In genomic region chr5:105703286-105703655, GRCm38 (mm10) we compare ENCODE assay signal across 17 mouse cellular contexts. TPM values are rescaled to one million over a fixed set of nuclear protein-coding genes. Genes with fewer than 3 reads are reported as not detected.
DNase-seq lines count a peak whose midpoint lies in the region; ATAC-seq and TF ChIP-seq lines count a peak whose summit lies in the region.
"Had no signal": no experiment of that assay in that cellular context is flagged by ENCODE, and none has a peak within 500 bp of the region (broad histone marks: within the 10 kb centered on the region; RNA-seq: fewer than 3 reads in every experiment).

No protein-coding gene starts in this region.

- H3K9me3 ChIP-seq in kidney, embryonic 15.5 days (replicated peaks), result no peaks in the 10 kb centered on the region
- H3K9me3 ChIP-seq in liver, postnatal 0 days (ENCODE audit: low read length), result no peaks in the 10 kb centered on the region
- H3K9me3 ChIP-seq in heart, embryonic 10.5 days, result no peaks in the 10 kb centered on the region
- H3K9me3 ChIP-seq: forebrain, embryonic 12.5 days; limb, embryonic 15.5 days had no signal

- H3K27me3 ChIP-seq in kidney, embryonic 15.5 days, result no peaks in the 10 kb centered on the region
- H3K27me3 ChIP-seq in liver, postnatal 0 days (ENCODE audit: insufficient read depth, low read length), result no peaks in the 10 kb centered on the region
- H3K27me3 ChIP-seq in heart, embryonic 10.5 days (ENCODE audit: insufficient read depth, poor library complexity, severe bottlenecking), result peaks cover 66% of the 10 kb centered on the region
- H3K27me3 ChIP-seq: forebrain, embryonic 12.5 days; limb, embryonic 15.5 days had no signal

- H3K4me1 ChIP-seq in kidney, embryonic 15.5 days, result peaks cover 65% of the 10 kb centered on the region
- H3K4me1 ChIP-seq in brown adipose tissue, adult 24 weeks (ENCODE audit: control insufficient read depth, insufficient read depth, insufficient read length, low read length), result peaks cover 38% of the 10 kb centered on the region
- peaks cover 33% of the 10 kb centered on the region for H3K4me1 ChIP-seq in liver, postnatal 0 days (ENCODE audit: insufficient read depth)
- peaks cover 24% of the 10 kb centered on the region for H3K4me1 ChIP-seq in heart, embryonic 10.5 days

- no peak for TF ChIP-seq EP300 in liver, postnatal 0 days (IDR thresholded peaks at IDR 0.05; ENCODE audit: low read depth)

- H3K27ac ChIP-seq in kidney, embryonic 15.5 days, result peak overlapping the region; percentile 39
- peak overlapping the region; percentile 94 for H3K27ac ChIP-seq in brown adipose tissue, adult 24 weeks (replicated peaks; ENCODE audit: low read depth, low read length)
- peak overlapping the region; percentile 75 for H3K27ac ChIP-seq in liver, postnatal 0 days (ENCODE audit: low read depth)
- H3K27ac ChIP-seq in heart, embryonic 10.5 days, result no peak overlapping the region
- H3K27ac ChIP-seq: forebrain, embryonic 12.5 days; hindbrain, embryonic 14.5 days; limb, embryonic 15.5 days had no signal

- H3K9ac ChIP-seq in kidney, embryonic 15.5 days, result no peak overlapping the region
- H3K9ac ChIP-seq in liver, postnatal 0 days (replicated peaks), result no peak overlapping the region
- H3K9ac ChIP-seq: forebrain, embryonic 12.5 days; hindbrain, embryonic 14.5 days; limb, embryonic 15.5 days had no signal

- H3K4me2 ChIP-seq in kidney, embryonic 15.5 days, result peak overlapping the region; percentile 42; the same call in 1 of the 2 replicates
- H3K4me2 ChIP-seq in liver, postnatal 0 days (ENCODE audit: low read depth, low read length), result peak overlapping the region; percentile 45
- H3K4me2 ChIP-seq: forebrain, embryonic 12.5 days; heart, embryonic 11.5 days; hindbrain, embryonic 14.5 days; limb, embryonic 15.5 days had no signal

- H3K36me3 ChIP-seq in kidney, embryonic 15.5 days, result peaks cover 7% of the 10 kb centered on the region; the same call in 1 of the 2 replicates
- H3K36me3 ChIP-seq in liver, postnatal 0 days (replicated peaks; ENCODE audit: insufficient read depth, low read length), result no peaks in the 10 kb centered on the region; the same call in 1 of the 2 replicates
- H3K36me3 ChIP-seq in heart, embryonic 10.5 days, result no peaks in the 10 kb centered on the region
- H3K36me3 ChIP-seq: limb, embryonic 15.5 days had no signal

- 83% methylated on average over 11 of the region's 11 CpGs for WGBS in kidney, embryonic 15.5 days
- WGBS in liver, postnatal 0 days (ENCODE audit: insufficient replicate concordance), result 69% methylated on average over 11 of the region's 11 CpGs
- WGBS in heart, embryonic 10.5 days, result 86% methylated on average over 11 of the region's 11 CpGs

- H3K4me3 ChIP-seq in kidney, embryonic 15.5 days (replicated peaks), result no peak overlapping the region
- no peak overlapping the region for H3K4me3 ChIP-seq in brown adipose tissue, adult 24 weeks (ENCODE audit: insufficient read depth, low read depth, low read length)
- H3K4me3 ChIP-seq in liver, postnatal 0 days (ENCODE audit: low read depth, low read length), result no peak overlapping the region
- no peak overlapping the region for H3K4me3 ChIP-seq in heart, embryonic 10.5 days
- H3K4me3 ChIP-seq: forebrain, embryonic 12.5 days; limb, embryonic 15.5 days had no signal

- no peak for ATAC-seq in kidney, embryonic 15.5 days (replicated peaks; ENCODE audit: low FRiP score)
- ATAC-seq in liver, postnatal 0 days, result no peak

- TF ChIP-seq CTCF in liver, postnatal 0 days (IDR thresholded peaks at IDR 0.05; ENCODE audit: low read depth), result no peak

- no peak for DNase-seq in kidney, postnatal 10 days
- DNase-seq in lung, postnatal 36 days, result peak; percentile 59
- DNase-seq in lung, postnatal 4 days, result no peak
- no peak for DNase-seq in liver, postnatal 0 days
- no peak for DNase-seq in spleen, adult 12 weeks (ENCODE audit: low spot score)
- no peak for DNase-seq in heart, embryonic 10.5 days (ENCODE audit: low spot score)
- DNase-seq: adrenal gland, adult 8-10 months; cerebellum, adult 18-20 months; cerebellum, postnatal 36 days; gastrocnemius, postnatal 25 days; heart, postnatal 14 days had no signal

RNA-seq across cellular contexts. Expression of gene Lrrc8d, which starts 3.5 kb away (rescaled TPM):
- polyA plus RNA-seq in kidney, embryonic 15.5 days (2015; fragmentation: Nextera tagmentation; extraction: Ambion mirVana), result 30.0 and 32.2 TPM in 2 replicates
- 14.8 and 25.2 TPM in 2 replicates for polyA plus RNA-seq in brown adipose tissue, adult 24 weeks (2012; ENCODE audit: insufficient read depth, insufficient read length, missing spikeins)
- 11.6 TPM in 2 replicates for polyA plus RNA-seq in liver, postnatal 0 days (2015; fragmentation: Nextera tagmentation; extraction: Ambion mirVana)
- 7.6 and 10.8 TPM in 2 replicates for polyA plus RNA-seq in heart, embryonic 10.5 days (2016; fragmentation: Nextera tagmentation; extraction: Ambion mirVana)
